Mouse (Mus musculus): ENCODE measurements at regions not wholly inside any gene's neighbourhood (a gene's known extent, or its start where the extent isn't known, plus 50 kb on each side); places are given as distances from the start of the nearest gene placed in this dataset.

DNA sequence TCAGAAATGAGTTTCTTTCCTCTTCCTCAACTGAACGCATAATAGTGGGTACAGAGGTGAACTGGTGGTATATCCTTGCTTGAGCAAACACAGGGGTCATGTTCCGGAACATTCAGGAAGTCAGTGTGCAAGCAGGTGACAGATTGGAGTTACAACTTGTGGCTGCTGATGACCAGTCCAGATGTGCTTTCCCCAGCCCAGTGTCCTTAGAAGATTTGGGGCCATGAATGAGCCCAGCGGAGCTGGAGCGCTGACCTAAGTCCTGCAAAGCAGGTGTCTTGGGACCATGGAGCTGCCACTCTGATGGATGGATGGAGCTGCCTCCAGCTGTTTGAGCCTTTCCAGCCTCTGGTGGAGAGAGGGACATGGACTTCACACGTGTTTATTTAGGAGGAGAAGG lies 72.6 kb upstream of the Intu start:
- TF ChIP-seq CTCF (IDR thresholded peaks at IDR 0.05; ENCODE audit: control insufficient read depth, insufficient read depth, insufficient replicate concordance, low read depth, low read length), result no peak
- TF ChIP-seq POLR2A (IDR thresholded peaks at IDR 0.05; ENCODE audit: control insufficient read depth, low read depth, low read length), result no peak

Data from testis, adult 2 months (tissue).